Mouse (Mus musculus): ENCODE results near the gene Ccdc33.

- no peak for TF ChIP-seq POLR2A (IDR thresholded peaks at IDR 0.05; ENCODE audit: insufficient read depth, low read depth, low read length)
- no peak for TF ChIP-seq CTCF (IDR thresholded peaks at IDR 0.05)
- TF ChIP-seq EP300 (IDR thresholded peaks at IDR 0.05; ENCODE audit: insufficient read depth, low read depth, low read length) = no peak
These were observed 126.6 kb downstream of the Ccdc33 start for GRCm38 (mm10) chr9:57992060-57992459.

Data from heart, adult 2 months (tissue).